Mouse (Mus musculus): ENCODE results near the gene Gm4791. TPM values are rescaled to one million over a fixed set of nuclear protein-coding genes. Genes with fewer than 3 reads are reported as not detected.

Gm4791 gene
- not detected in 2 replicates for total RNA-seq (2012; rRNA removed)

- TF ChIP-seq ZC3H11A (IDR thresholded peaks at IDR 0.05; ENCODE audit: borderline replicate concordance, low read depth, low read length): no peak
- TF ChIP-seq MAFK (IDR thresholded peaks at IDR 0.05; ENCODE audit: insufficient read depth, low read depth, low read length): no peak
- no peak for TF ChIP-seq ZNF384 (IDR thresholded peaks at IDR 0.05; ENCODE audit: low read depth, low read length)
- no peak for TF ChIP-seq HCFC1 (IDR thresholded peaks at IDR 0.05; ENCODE audit: borderline replicate concordance, insufficient read depth, low read length)
- no peak for TF ChIP-seq CHD2 (IDR thresholded peaks at IDR 0.05; ENCODE audit: low read depth, low read length)
- Histone ChIP-seq H3K9me3 (ENCODE audit: control insufficient read depth, insufficient read depth, low read depth, low read length) (no peaks in the 10 kb centered on the region), H3K27ac (ENCODE audit: insufficient read depth, low read depth, low read length, poor library complexity, severe bottlenecking) (no peak within 1 kb of the TSS), H3K36me3 (ENCODE audit: control insufficient read depth, insufficient read depth, low read length, poor library complexity, severe bottlenecking) (no peaks in the 10 kb centered on the region), H3K4me1 (ENCODE audit: control insufficient read depth in 2 of 2, insufficient read depth in 2 of 2, low read length in 2 of 2, poor library complexity in 1 of 2) (no peaks in the 10 kb centered on the region), H3K4me3 (ENCODE audit: insufficient read depth in 1 of 2, low read depth in 1 of 2, low read length in 2 of 2, poor library complexity in 1 of 2, severe bottlenecking in 1 of 2) (no peak within 1 kb of the TSS), H3K9ac (ENCODE audit: insufficient read depth, low read depth, low read length, poor library complexity, severe bottlenecking) (no peak within 1 kb of the TSS)
- DNase-seq (ENCODE audit: low read depth, low spot score): no peak
- in situ Hi-C loops (cut with MboI; ENCODE audit: low sequenced_read_pairs in 2 of 2, unreplicated experiment in 2 of 2): no loop called here
Measured at GRCm38 (mm10) chr9:46998338-46998791, at the start of gene Gm4791. Gm4791 (plus strand) TSS chr9:46998741.

GRCm38 (mm10) chr9:46956286-46956685, 42.3 kb upstream of the Gm4791 start:
- no peak for DNase-seq (ENCODE audit: low read depth, low spot score)
- Histone ChIP-seq H3K4me3 (ENCODE audit: insufficient read depth in 1 of 2, low read depth in 1 of 2, low read length in 2 of 2, poor library complexity in 1 of 2, severe bottlenecking in 1 of 2) (no peak overlapping the region), H3K4me1 (ENCODE audit: control insufficient read depth in 2 of 2, insufficient read depth in 2 of 2, low read length in 2 of 2, poor library complexity in 1 of 2) (no peaks in the 10 kb centered on the region), H3K9me3 (ENCODE audit: control insufficient read depth, insufficient read depth, low read depth, low read length) (no peaks in the 10 kb centered on the region), H3K9ac (ENCODE audit: insufficient read depth, low read depth, low read length, poor library complexity, severe bottlenecking) (no peak overlapping the region), H3K36me3 (ENCODE audit: control insufficient read depth, insufficient read depth, low read length, poor library complexity, severe bottlenecking) (no peaks in the 10 kb centered on the region), H3K27ac (ENCODE audit: insufficient read depth, low read depth, low read length, poor library complexity, severe bottlenecking) (no peak overlapping the region)
- in situ Hi-C loops (cut with MboI; ENCODE audit: low sequenced_read_pairs in 2 of 2, unreplicated experiment in 2 of 2): no loop called here
- TF ChIP-seq ZC3H11A (IDR thresholded peaks at IDR 0.05; ENCODE audit: borderline replicate concordance, low read depth, low read length) (no peak), HCFC1 (IDR thresholded peaks at IDR 0.05; ENCODE audit: borderline replicate concordance, insufficient read depth, low read length) (no peak), CHD2 (IDR thresholded peaks at IDR 0.05; ENCODE audit: low read depth, low read length) (no peak), MAFK (IDR thresholded peaks at IDR 0.05; ENCODE audit: insufficient read depth, low read depth, low read length) (no peak), ZNF384 (IDR thresholded peaks at IDR 0.05; ENCODE audit: low read depth, low read length) (no peak)

- in situ Hi-C loops (cut with MboI; ENCODE audit: low sequenced_read_pairs in 2 of 2, unreplicated experiment in 2 of 2): no loop called here
- Histone ChIP-seq H3K9ac (ENCODE audit: insufficient read depth, low read depth, low read length, poor library complexity, severe bottlenecking) (no peak overlapping the region), H3K9me3 (ENCODE audit: control insufficient read depth, insufficient read depth, low read depth, low read length) (no peaks in the 10 kb centered on the region), H3K4me3 (ENCODE audit: insufficient read depth in 1 of 2, low read depth in 1 of 2, low read length in 2 of 2, poor library complexity in 1 of 2, severe bottlenecking in 1 of 2) (no peak overlapping the region), H3K36me3 (ENCODE audit: control insufficient read depth, insufficient read depth, low read length, poor library complexity, severe bottlenecking) (no peaks in the 10 kb centered on the region), H3K4me1 (ENCODE audit: control insufficient read depth in 2 of 2, insufficient read depth in 2 of 2, low read length in 2 of 2, poor library complexity in 1 of 2) (no peaks in the 10 kb centered on the region), H3K27ac (ENCODE audit: insufficient read depth, low read depth, low read length, poor library complexity, severe bottlenecking) (no peak overlapping the region)
- no peak for DNase-seq (ENCODE audit: low read depth, low spot score)
- TF ChIP-seq ZC3H11A (IDR thresholded peaks at IDR 0.05; ENCODE audit: borderline replicate concordance, low read depth, low read length) (no peak), CHD2 (IDR thresholded peaks at IDR 0.05; ENCODE audit: low read depth, low read length) (no peak), ZNF384 (IDR thresholded peaks at IDR 0.05; ENCODE audit: low read depth, low read length) (no peak), MAFK (IDR thresholded peaks at IDR 0.05; ENCODE audit: insufficient read depth, low read depth, low read length) (no peak), HCFC1 (IDR thresholded peaks at IDR 0.05; ENCODE audit: borderline replicate concordance, insufficient read depth, low read length) (no peak)
Measured at GRCm38 (mm10) chr9:46957420-46957950, 41.1 kb upstream of the Gm4791 start.

- Histone ChIP-seq H3K36me3 (ENCODE audit: control insufficient read depth, insufficient read depth, low read length, poor library complexity, severe bottlenecking) (no peaks in the 10 kb centered on the region), H3K9ac (ENCODE audit: insufficient read depth, low read depth, low read length, poor library complexity, severe bottlenecking) (no peak overlapping the region), H3K4me3 (ENCODE audit: insufficient read depth in 1 of 2, low read depth in 1 of 2, low read length in 2 of 2, poor library complexity in 1 of 2, severe bottlenecking in 1 of 2) (no peak overlapping the region), H3K27ac (ENCODE audit: insufficient read depth, low read depth, low read length, poor library complexity, severe bottlenecking) (no peak overlapping the region), H3K9me3 (ENCODE audit: control insufficient read depth, insufficient read depth, low read depth, low read length) (no peaks in the 10 kb centered on the region), H3K4me1 (ENCODE audit: control insufficient read depth in 2 of 2, insufficient read depth in 2 of 2, low read length in 2 of 2, poor library complexity in 1 of 2) (no peaks in the 10 kb centered on the region; a peak in 1 of 4 replicates)
- in situ Hi-C loops (cut with MboI; ENCODE audit: low sequenced_read_pairs in 2 of 2, unreplicated experiment in 2 of 2): no loop called here
- TF ChIP-seq CHD2 (IDR thresholded peaks at IDR 0.05; ENCODE audit: low read depth, low read length): no peak
- no peak for TF ChIP-seq ZC3H11A (IDR thresholded peaks at IDR 0.05; ENCODE audit: borderline replicate concordance, low read depth, low read length)
- TF ChIP-seq ZNF384 (IDR thresholded peaks at IDR 0.05; ENCODE audit: low read depth, low read length): no peak
- no peak for TF ChIP-seq HCFC1 (IDR thresholded peaks at IDR 0.05; ENCODE audit: borderline replicate concordance, insufficient read depth, low read length)
- no peak for TF ChIP-seq MAFK (IDR thresholded peaks at IDR 0.05; ENCODE audit: insufficient read depth, low read depth, low read length)
- no peak for DNase-seq (ENCODE audit: low read depth, low spot score)
Measured at GRCm38 (mm10) chr9:46966028-46966427, 32.5 kb upstream of the Gm4791 start.
